Mouse (Mus musculus) CH12.LX (cell line): ENCODE measurements at regions not wholly inside any gene's neighbourhood (a gene's known extent, or its start where the extent isn't known, plus 50 kb on each side); places are given as distances from the start of the nearest gene placed in this dataset.

ENCODE experiments used
- DNase-seq: peaks from one replicate; pipeline ENCODE4 v3.0.0-alpha.2; 2013; ENCODE audit errors: extremely low read depth
- H3K27ac ChIP-seq: 2 replicates; pipeline ENCODE4 v1.5.1; 2012; ENCODE audit warnings: low read depth, mild to moderate bottlenecking, control low read depth, moderate library complexity; ENCODE audit not compliant: insufficient read depth
- H3K27me3 ChIP-seq: replicated peaks from 2 replicates; pipeline ENCODE3; 2012; ENCODE audit warnings: inconsistent platforms
- H3K36me3 ChIP-seq, 2 experiments: replicated peaks in 1 of 2; 2 replicates each; pipeline versions ENCODE3 to v1.6.1; 2012; ENCODE audit warnings: inconsistent platforms in 1 of 2, low read length in 1 of 2, mild to moderate bottlenecking in 1 of 2, mixed read lengths in 1 of 2, moderate library complexity in 1 of 2; ENCODE audit not compliant: control insufficient read depth in 1 of 2, insufficient read depth in 1 of 2
- H3K4me1 ChIP-seq, 2 experiments: 2 replicates each; pipeline ENCODE4 v1.6.1; 2012; ENCODE audit warnings: inconsistent platforms in 1 of 2, moderate library complexity in 1 of 2; ENCODE audit not compliant: insufficient read depth in 2 of 2, control insufficient read depth in 1 of 2
- H3K4me2 ChIP-seq: 2 replicates; pipeline ENCODE4 v1.6.1; 2012; ENCODE audit warnings: low read depth, mild to moderate bottlenecking, control low read depth; ENCODE audit not compliant: poor library complexity, insufficient read depth, severe bottlenecking
- H3K4me3 ChIP-seq, 3 experiments: fragments of 150-350 bp in 1 of 3; sonication (generic) in 1 of 3; replicated peaks in 1 of 3; 2 replicates each; pipeline versions ENCODE3 to v1.5.1; 2011 to 2012; ENCODE audit warnings: low read depth in 2 of 3, low read length in 2 of 3, mild to moderate bottlenecking in 2 of 3, moderate library complexity in 2 of 3, control low read depth in 1 of 3, improper control_type of control experiment in 1 of 3, inconsistent platforms in 1 of 3, mixed read lengths in 1 of 3; ENCODE audit not compliant: poor library complexity in 1 of 3
- H3K79me2 ChIP-seq: replicated peaks from 2 replicates; pipeline ENCODE4 v1.6.1; 2012; ENCODE audit warnings: mild to moderate bottlenecking, moderate library complexity; ENCODE audit not compliant: control insufficient read depth, poor library complexity, insufficient read depth, severe bottlenecking; ENCODE audit errors: extremely low read depth
- H3K9ac ChIP-seq: 2 replicates; pipeline ENCODE4 v1.6.1; 2012; ENCODE audit warnings: low read depth, mild to moderate bottlenecking, control low read depth, moderate library complexity; ENCODE audit not compliant: insufficient read depth
- H3K9me3 ChIP-seq: replicated peaks from 2 replicates; pipeline ENCODE3; 2012; ENCODE audit warnings: low read length, inconsistent platforms, mixed read lengths
- BHLHE40 ChIP-seq: IDR thresholded peaks from 2 replicates; pipeline ENCODE4 v1.6.1; 2011; ENCODE audit warnings: mild to moderate bottlenecking, low read depth, low read length, improper control_type of control experiment
- CHD2 ChIP-seq: IDR thresholded peaks from 2 replicates; pipeline ENCODE4 v1.6.1; 2011; ENCODE audit warnings: low read length, improper control_type of control experiment
- CTCF ChIP-seq, 2 experiments: IDR thresholded peaks in 1 of 2; conservative IDR thresholded peaks in 1 of 2; 2 replicates each; pipeline ENCODE4 v1.5.1; 2011 to 2012; ENCODE audit warnings: low read depth in 2 of 2, low read length in 2 of 2, improper control_type of control experiment in 1 of 2, inconsistent platforms in 1 of 2, mild to moderate bottlenecking in 1 of 2, moderate library complexity in 1 of 2
- E2F4 ChIP-seq: IDR thresholded peaks from 2 replicates; pipeline ENCODE4 v1.6.1; 2011; ENCODE audit warnings: low read depth, low read length, improper control_type of control experiment; ENCODE audit not compliant: insufficient replicate concordance
- ELF1 ChIP-seq: IDR thresholded peaks from 2 replicates; pipeline ENCODE4 v1.6.1; 2014; ENCODE audit warnings: low read depth, mild to moderate bottlenecking, inconsistent platforms, low read length, improper control_type of control experiment
- EP300 ChIP-seq: IDR thresholded peaks from 2 replicates; pipeline ENCODE4 v1.6.1; 2011; ENCODE audit warnings: low read length, improper control_type of control experiment
- HCFC1 ChIP-seq: IDR thresholded peaks from 2 replicates; pipeline ENCODE4 v1.6.1; 2012; ENCODE audit warnings: low read depth, mild to moderate bottlenecking, inconsistent platforms, low read length, improper control_type of control experiment
- JUN ChIP-seq: IDR thresholded peaks from 2 replicates; pipeline ENCODE4 v1.6.1; 2011; ENCODE audit warnings: low read depth, mild to moderate bottlenecking, low read length, improper control_type of control experiment, moderate library complexity; ENCODE audit not compliant: insufficient read depth
- JUND ChIP-seq: conservative IDR thresholded peaks from 2 replicates; pipeline ENCODE4 v1.6.1; 2011; ENCODE audit warnings: low read depth, low read length, improper control_type of control experiment
- KAT2A ChIP-seq: IDR thresholded peaks from 2 replicates; pipeline ENCODE4 v1.6.1; 2012; ENCODE audit warnings: low read length, improper control_type of control experiment, inconsistent platforms; ENCODE audit not compliant: insufficient replicate concordance
- MAX ChIP-seq: IDR thresholded peaks from 2 replicates; pipeline ENCODE4 v1.6.1; 2011; ENCODE audit warnings: low read length, improper control_type of control experiment
- MEF2A ChIP-seq: IDR thresholded peaks from 2 replicates; pipeline ENCODE4 v1.6.1; 2014; ENCODE audit warnings: low read depth, mild to moderate bottlenecking, inconsistent platforms, low read length, improper control_type of control experiment, borderline replicate concordance
- MYC ChIP-seq: IDR thresholded peaks from 2 replicates; pipeline ENCODE4 v1.6.1; 2011; ENCODE audit warnings: low read depth, mild to moderate bottlenecking, improper control_type of control experiment, low read length
- NELFE ChIP-seq: IDR thresholded peaks from 2 replicates; pipeline ENCODE4 v1.6.1; 2011; ENCODE audit warnings: low read depth, low read length, improper control_type of control experiment
- NRF1 ChIP-seq: IDR thresholded peaks from 2 replicates; pipeline ENCODE4 v1.6.1; 2014; ENCODE audit warnings: low read depth, mild to moderate bottlenecking, inconsistent platforms, low read length, improper control_type of control experiment, moderate library complexity
- PAX5 ChIP-seq: IDR thresholded peaks from 2 replicates; pipeline ENCODE4 v1.6.1; 2012; ENCODE audit warnings: low read length, inconsistent platforms, mixed read lengths
- POLR2A ChIP-seq: IDR thresholded peaks from 2 replicates; pipeline ENCODE4 v1.6.1; 2011; ENCODE audit warnings: low read depth, mild to moderate bottlenecking, improper control_type of control experiment, low read length
- RAD21 ChIP-seq: IDR thresholded peaks from 2 replicates; pipeline ENCODE4 v1.6.1; 2011; ENCODE audit warnings: low read depth, mild to moderate bottlenecking, low read length, improper control_type of control experiment, moderate library complexity
- RCOR1 ChIP-seq: conservative IDR thresholded peaks from 2 replicates; pipeline ENCODE4 v1.6.1; 2012; ENCODE audit warnings: low read depth, mild to moderate bottlenecking, inconsistent platforms, low read length, improper control_type of control experiment
- SIN3A ChIP-seq: IDR thresholded peaks from 2 replicates; pipeline ENCODE4 v1.6.1; 2012; ENCODE audit warnings: low read length, improper control_type of control experiment, inconsistent platforms
- TBP ChIP-seq: conservative IDR thresholded peaks from 2 replicates; pipeline ENCODE4 v1.6.1; 2011; ENCODE audit warnings: low read depth, low read length, improper control_type of control experiment
- USF1 ChIP-seq: IDR thresholded peaks from 2 replicates; pipeline ENCODE4 v1.6.1; 2014; ENCODE audit warnings: low read depth, mild to moderate bottlenecking, inconsistent platforms, low read length, improper control_type of control experiment
- ZC3H11A ChIP-seq: IDR thresholded peaks from 2 replicates; pipeline ENCODE4 v1.6.1; 2012; ENCODE audit warnings: low read depth, mild to moderate bottlenecking, inconsistent platforms, low read length, improper control_type of control experiment
- ZKSCAN1 ChIP-seq: IDR thresholded peaks from 2 replicates; pipeline ENCODE4 v1.6.1; 2012; ENCODE audit warnings: low read depth, inconsistent platforms, low read length, improper control_type of control experiment, borderline replicate concordance
- dilution Hi-C: fragments of 300-500 bp; cut with MboI; formaldehyde crosslinking; loops from 2 replicates; pipeline ENCODE4 v1.14.3; 2020; ENCODE audit warnings: low sequenced_read_pairs; ENCODE audit not compliant: extremely low pct_unique_long_range_greater_than_20kb, extremely low pct_ligation_motif_present
- in situ Hi-C: fragments of 300-500 bp; cut with MboI; formaldehyde crosslinking; loops from 3 replicates; pipeline ENCODE4 v1.14.3; 2019; ENCODE audit warnings: low sequenced_read_pairs, low pct_ligation_motif_present, low pct_unique_long_range_greater_than_20kb, mixed read lengths

- H3K27me3 ChIP-seq = no peaks in the 10 kb centered on the region
- dilution Hi-C loops = no loop called here
- H3K4me3 ChIP-seq = no peak overlapping the region
- no peak overlapping the region for H3K27ac ChIP-seq
- TF ChIP-seq RCOR1 = no peak
- TF ChIP-seq EP300 = no peak
- no peak for TF ChIP-seq POLR2A
- TF ChIP-seq CHD2 = no peak
- no peak for TF ChIP-seq MAX
- no peak for TF ChIP-seq KAT2A
- TF ChIP-seq CTCF (conservative IDR thresholded peaks at IDR 0.05 in 1 of 2, IDR thresholded peaks at IDR 0.05 in 1 of 2; ENCODE audit: low read depth in 2 of 2, low read length in 2 of 2) = no peak
- no peak for TF ChIP-seq NELFE
- TF ChIP-seq ZC3H11A = no peak
- no peak for TF ChIP-seq USF1
- TF ChIP-seq RAD21 = no peak
- no peak for TF ChIP-seq ELF1
- TF ChIP-seq MEF2A = no peak
- TF ChIP-seq PAX5 = no peak
- TF ChIP-seq SIN3A = no peak
- TF ChIP-seq BHLHE40 = no peak
- no peak for TF ChIP-seq E2F4
- no peaks in the 10 kb centered on the region for H3K4me1 ChIP-seq
- no peak overlapping the region for H3K9ac ChIP-seq
- in situ Hi-C loops = loop anchor here (10.0 kb wide), 1 partner anchor 366 kb away; no protein-coding TSS in a partner anchor
- H3K79me2 ChIP-seq = no peaks in the 10 kb centered on the region
- no peak for DNase-seq
- H3K9me3 ChIP-seq = peaks cover 45% of the 10 kb centered on the region
- no peaks in the 10 kb centered on the region for H3K36me3 ChIP-seq
- no peak overlapping the region for H3K4me2 ChIP-seq
These were observed 159.2 kb downstream of the Gm10260 start for GRCm38 (mm10) chr13:97601135-97601730.

DNA sequence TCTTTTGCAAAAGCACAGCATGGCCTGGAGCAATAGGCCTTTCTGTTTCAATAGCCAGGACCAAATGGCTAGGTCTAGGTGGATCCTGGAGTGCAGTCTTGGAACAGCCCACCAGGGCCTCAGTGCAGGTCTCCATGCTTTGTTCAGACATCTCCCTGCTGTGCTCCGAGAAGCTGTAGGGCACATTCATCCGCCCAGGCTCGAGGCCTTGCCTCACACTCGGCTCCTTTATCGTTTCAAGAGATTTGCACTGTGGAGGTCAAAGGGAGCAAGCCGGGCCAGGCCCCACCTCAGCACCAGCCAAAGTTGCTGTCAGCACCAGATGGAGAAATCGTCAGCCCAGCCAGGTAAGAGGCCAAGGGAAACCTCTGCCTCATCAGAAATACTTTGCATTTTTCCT, 160.3 kb downstream of the Gm10260 start:
- DNase-seq = no peak
- Histone ChIP-seq H3K4me3 (no peak overlapping the region), H3K4me1 (no peaks in the 10 kb centered on the region), H3K27me3 (no peaks in the 10 kb centered on the region), H3K9me3 (peaks cover 49% of the 10 kb centered on the region), H3K79me2 (no peaks in the 10 kb centered on the region), H3K27ac (no peak overlapping the region), H3K4me2 (no peak overlapping the region), H3K9ac (no peak overlapping the region), H3K36me3 (no peaks in the 10 kb centered on the region)
- TF ChIP-seq JUN = no peak
- TF ChIP-seq NRF1 = no peak
- no peak for TF ChIP-seq JUND
- TF ChIP-seq TBP = no peak
- no peak for TF ChIP-seq BHLHE40
- no peak for TF ChIP-seq MYC
- no peak for TF ChIP-seq ZKSCAN1
- no peak for TF ChIP-seq HCFC1
- in situ Hi-C loops = loop anchor here (10.0 kb wide), 1 partner anchor 365 kb away; no protein-coding TSS in a partner anchor
- dilution Hi-C loops = no loop called here
